Mouse (Mus musculus) mesoderm, embryonic 11.5 days (tissue): ENCODE measurements at regions not wholly inside any gene's neighbourhood (a gene's known extent, or its start where the extent isn't known, plus 50 kb on each side); places are given as distances from the start of the nearest gene placed in this dataset.
A peak's percentile ranks its signal among the peaks of the same experiment; 100 is the strongest.
"Not testable (repeated sequence)": the region's sequence is repeated elsewhere in the genome, so short reads cannot be mapped to it uniquely, and the experiment has no call there.

Source experiments
- DNase-seq: peaks from one replicate; pipeline ENCODE4 v3.0.0-alpha.2; 2012; ENCODE audit warnings: low read depth, low spot score

DNA sequence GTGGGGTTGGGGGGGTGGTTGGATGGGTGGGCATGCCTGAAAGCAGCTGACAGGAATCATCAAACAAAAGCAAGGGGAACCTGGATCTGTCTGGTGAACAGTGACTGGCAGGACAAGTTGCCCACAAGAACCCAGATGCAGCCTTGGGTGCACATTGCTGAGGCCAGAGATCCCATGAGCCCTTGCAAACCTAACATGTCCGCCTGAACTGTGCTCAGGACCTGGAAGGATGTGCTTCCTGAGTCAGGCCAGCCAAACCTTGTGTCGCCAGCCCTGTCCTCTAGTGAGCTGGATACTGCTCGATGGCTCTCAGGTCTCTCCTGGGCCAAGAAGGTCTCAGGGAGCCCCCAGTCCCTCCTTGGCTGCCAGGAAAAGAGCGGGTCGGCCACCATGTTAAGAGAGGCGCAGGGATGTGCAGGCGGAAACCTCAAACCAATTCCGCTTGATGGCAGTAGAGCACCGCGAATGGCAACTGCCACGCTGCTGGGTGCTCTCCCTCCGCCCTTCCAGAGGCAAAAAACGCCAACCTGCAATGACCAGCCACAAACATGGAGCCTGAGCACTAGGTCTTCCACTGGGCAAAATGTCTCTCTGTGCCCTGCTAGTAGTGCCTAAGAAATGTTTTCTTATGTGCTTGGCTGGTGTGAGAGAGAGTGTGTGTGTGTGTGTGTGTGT lies 140.2 kb downstream of the Pls3 start:
- DNase-seq = peak; percentile 69

- DNase-seq = peak; percentile 50
These were observed 141.3 kb downstream of the Pls3 start for GRCm38 (mm10) chrX:75733651-75734050.

GRCm38 (mm10) chrX:75729791-75730190 lies 145.2 kb downstream of the Pls3 start:
- DNase-seq = not testable (repeated sequence)

DNA sequence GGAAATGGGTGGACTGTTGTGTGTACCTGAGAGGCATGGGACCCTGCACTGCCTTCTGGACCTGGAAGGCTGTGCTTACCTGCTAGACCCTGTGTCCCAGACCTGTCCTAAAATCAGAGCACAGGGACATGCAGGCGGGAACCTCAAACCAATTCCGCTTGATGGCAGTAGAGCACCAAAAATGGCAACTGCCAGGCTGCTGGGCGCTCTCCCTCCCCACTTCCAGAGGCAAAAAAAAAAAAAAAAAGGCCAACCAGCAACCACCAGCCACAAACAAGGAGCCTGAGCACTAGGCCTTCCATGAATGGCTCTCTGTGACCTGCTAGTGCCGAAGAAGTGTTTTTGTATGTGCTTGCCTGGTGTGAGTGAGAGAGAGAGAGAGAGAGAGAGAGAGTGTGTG lies 146.5 kb downstream of the Pls3 start:
- DNase-seq = peak; percentile 11

GRCm38 (mm10) chrX:75723542-75723941 lies 145.5 kb upstream of the Rab39b start:
- not testable (repeated sequence) for DNase-seq

GRCm38 (mm10) chrX:75699949-75700348 lies 121.9 kb upstream of the Rab39b start:
- no peak for DNase-seq

DNA sequence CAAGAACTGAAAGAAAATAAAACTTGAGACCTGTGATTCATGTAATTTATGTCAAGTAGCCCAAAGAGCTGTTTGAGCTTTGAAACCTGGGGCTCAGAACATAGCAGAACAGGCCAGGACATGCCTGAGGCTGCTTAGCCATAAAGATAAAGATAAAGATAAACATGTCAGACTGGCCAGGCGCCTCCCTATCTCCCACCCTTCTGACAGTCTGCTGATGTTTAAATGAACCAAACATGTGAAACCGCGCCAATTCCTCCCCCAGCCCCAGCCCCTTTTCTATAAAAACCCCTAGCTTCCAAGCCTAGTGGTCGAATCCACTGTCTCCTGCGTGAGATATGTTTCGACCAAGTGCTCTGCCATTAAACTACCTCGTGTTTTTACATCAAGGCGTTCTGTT lies 97.2 kb upstream of the Rab39b start:
- not testable (repeated sequence) for DNase-seq

- peak; percentile 97 for DNase-seq
These were observed 96.1 kb upstream of the Rab39b start for GRCm38 (mm10) chrX:75673920-75674665.

GRCm38 (mm10) chrX:75673586-75673919 lies 95.5 kb upstream of the Rab39b start:
- DNase-seq = no peak

DNA sequence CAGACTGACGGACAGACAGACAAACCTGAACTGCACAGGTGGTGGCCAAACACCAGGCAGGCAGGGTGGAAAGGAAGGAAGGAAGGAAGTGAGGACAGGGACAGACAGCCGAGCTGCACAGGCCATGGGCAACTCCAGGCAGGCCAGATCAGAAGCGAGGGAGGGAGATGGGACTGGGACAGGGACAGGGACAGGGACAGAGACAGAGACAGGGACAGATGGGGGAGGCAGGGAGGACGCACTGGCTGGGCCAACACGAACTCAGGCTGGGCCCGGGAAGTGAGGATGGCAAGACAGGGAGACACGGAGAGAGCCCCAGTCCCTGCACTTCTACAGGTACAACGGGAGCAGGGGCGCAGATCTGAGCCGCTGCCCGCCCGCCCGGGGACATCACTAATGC lies 94.9 kb upstream of the Rab39b start:
- DNase-seq = no peak

DNA sequence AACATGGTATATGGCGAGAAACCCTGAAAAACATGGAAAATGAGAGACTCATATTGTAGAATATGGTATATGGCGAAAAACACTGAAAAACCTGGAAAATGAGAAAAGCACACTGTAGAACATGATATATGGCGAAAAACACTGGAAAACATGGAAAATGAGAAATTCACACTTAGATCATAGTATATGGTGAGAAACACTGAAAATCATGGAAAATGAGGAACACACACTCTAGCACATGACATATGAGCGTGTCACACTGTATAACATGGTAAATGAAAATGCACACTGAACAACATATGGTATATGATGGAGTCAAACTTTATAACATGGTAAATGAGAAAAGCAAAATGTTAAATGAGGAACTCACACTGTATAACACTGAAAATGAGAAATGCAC lies 89.6 kb upstream of the Rab39b start:
- no peak for DNase-seq

DNA sequence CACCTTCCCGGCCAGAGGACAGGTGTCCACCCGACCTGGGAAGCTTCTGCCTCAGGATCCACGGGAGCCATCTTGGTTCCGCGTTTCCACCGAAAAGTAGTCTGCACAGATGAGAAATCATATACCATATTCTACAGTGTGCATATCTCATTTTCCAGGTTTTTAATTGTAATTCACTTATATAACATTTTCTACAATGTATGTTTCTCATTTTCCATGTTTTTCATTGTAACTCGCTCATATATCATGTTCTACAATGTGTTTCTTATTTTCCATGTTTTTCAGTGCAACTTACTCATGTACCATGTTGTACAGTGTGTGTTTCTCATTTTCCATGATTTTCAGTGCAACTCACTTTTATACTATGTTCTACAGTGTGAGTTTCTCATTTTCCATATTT lies 65.4 kb upstream of the Rab39b start:
- DNase-seq = no peak
